Mouse (Mus musculus) ovary, postnatal 10 days (tissue): Measurements from ENCODE around the gene Olfr461.
"Not testable (repeated sequence)": the region's sequence is repeated elsewhere in the genome, so short reads cannot be mapped to it uniquely, and the experiment has no call there.

Experiments used
- DNase-seq: peaks from one replicate; pipeline ENCODE4 v3.0.0; 2022; ENCODE audit warnings: low spot score

The Olfr461 gene

DNA sequence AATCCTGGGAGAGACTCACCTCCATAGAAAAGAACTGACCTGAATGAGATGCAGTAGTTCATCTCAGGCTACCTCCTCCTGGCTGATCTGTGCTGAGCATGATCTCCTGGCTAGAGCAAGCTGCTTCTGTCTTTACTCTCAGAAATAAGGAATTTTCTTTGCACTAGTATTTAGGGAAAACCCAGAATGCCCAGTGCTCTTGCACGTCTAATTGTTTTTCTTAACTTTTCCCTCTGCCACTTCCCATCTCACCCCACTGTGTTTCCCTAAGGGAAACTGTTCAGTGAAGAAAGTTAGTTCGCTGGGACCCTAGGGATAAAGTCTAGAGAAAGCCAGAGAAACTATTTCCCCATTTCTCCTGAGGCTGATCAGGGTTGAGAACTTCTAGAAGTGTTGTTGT lies at the start of gene Olfr461:
Olfr461 (minus strand) TSS at position 101 of the 400 bp plus-strand sequence.
- DNase-seq, result no peak

DNA sequence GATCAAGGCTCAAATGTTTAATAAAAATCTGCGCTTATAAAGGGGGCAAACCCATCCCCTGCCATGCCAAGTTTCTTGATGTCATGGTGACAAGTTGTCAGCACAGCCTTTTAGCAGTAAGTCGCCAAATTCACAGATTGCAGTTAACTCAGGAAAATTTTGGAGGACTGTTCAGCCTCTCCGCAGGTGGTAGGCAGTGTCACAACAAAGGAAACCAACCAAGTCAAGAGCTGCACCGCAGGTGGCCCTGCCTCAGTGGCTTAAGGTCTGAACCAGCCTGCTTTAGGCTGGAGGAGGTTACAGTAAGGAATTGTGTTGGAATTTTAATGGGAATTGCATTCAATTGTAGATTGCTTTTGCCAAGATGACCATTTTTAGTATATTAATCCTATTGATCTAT lies 43.7 kb upstream of the Olfr461 start:
- DNase-seq, result not testable (repeated sequence)

DNA sequence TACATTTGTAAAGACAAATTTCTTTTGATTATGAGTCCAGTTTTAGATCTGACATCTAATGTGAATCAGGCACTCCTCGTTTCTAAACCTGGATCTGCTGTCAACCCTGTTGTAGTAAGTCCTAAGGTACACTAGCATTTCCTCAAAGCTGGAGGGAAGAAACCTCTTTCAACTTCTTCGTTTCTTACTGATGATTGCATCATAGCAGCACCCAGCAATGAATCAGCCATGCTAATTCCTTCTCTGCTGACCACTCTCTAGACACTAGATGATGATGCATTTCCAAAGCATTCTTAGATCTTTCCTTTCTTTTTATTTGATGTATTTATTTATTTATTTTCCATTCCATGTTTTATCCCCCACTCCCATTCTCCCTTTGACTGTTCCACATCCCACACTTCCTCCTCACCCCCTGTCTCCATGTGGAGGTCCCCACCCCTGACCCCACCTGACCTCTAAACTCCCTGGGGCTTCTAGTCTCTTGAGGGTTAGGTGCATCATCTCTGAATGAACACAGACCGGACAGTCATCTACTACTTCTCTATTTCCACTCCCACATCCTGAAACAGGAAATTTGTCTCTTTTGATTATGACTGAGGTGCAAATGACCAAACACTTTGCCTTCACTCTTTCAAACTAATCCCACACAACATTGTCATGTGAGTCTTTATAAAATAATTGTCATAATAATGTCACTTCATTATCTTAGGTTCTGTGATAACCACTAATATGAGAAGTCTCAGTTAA lies 40.1 kb upstream of the Olfr461 start:
- no peak for DNase-seq

DNA sequence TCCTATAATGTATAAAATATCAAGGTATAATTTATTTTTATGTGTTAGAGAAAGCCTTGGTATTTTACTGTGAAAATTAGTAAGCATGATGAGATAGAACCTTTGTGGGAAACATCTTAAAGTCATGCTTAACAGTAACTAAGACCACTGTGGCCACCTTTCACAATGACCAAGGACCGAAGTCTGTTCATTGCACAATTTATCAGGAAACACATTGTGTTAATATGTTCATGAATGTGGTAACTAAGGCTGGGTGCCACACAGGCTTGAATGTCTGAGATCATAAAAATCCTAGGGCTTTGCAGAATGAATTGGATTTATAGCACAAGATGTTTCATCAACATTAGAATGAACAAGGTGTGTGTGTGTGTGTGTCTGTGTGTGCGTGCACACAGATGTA lies 33.5 kb upstream of the Olfr461 start:
- no peak for DNase-seq

DNA sequence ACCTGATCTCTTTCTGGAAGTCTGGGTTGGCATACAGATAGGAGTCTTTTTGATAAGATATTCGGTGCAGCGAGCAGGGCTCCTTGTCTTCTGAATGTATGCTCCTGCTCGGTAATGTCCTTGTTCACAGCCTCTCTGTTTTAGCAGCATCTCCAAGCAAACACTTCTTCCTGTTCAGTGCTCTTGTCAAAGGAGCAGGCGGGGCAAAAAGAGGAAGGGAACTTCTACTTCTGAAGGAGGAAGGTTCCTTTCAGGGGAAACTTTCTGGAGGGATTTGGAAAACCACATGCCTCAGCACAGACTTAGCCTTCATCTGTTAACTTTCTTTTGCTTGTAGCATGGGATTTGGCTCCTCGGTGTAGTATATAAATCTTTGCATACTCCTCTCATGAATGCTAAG lies 30.8 kb upstream of the Olfr461 start, which contains the start of gene Clec5a:
Clec5a (minus strand) TSS at position 177 of the 400 bp plus-strand sequence.
- DNase-seq, result no peak

DNA sequence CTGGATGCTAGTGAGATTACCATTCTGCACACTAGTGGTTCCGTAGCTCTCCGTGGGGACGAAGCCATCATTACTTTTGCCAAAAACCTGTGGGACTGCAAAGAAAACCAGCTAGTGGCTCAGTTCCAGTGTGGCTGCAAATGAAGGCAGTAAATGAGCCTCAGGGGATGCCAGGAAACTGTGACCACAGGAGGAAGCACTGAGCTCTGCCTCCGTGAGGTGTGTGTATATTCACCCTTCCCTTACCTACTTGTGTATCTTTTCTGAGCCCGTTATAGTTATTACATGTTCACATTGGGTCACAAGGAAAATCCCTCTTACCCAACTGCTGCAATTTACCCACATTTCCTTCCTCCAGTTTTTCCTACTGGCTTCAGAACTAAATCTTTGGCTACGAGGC lies 29.5 kb upstream of the Olfr461 start:
- DNase-seq, result no peak

DNA sequence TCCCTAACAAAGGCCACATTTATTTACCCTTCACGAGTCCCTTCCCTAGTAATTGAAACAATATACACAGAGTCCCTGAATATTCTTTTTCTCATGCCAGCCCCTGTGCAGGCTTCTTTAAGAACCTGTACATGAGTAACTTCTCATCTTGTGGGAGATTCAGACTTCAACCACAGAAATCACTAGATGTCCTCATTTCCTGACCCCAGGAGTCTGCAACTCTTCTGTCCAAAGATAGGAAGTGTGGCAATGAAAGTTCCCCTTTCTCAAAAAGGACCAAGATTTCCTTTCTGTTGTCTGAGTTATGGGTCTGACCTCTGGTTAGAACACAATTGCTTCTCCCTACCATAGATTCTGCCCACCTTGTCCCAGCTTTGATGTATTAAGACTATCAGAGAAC lies 21.5 kb upstream of the Olfr461 start:
- DNase-seq, result no peak

DNA sequence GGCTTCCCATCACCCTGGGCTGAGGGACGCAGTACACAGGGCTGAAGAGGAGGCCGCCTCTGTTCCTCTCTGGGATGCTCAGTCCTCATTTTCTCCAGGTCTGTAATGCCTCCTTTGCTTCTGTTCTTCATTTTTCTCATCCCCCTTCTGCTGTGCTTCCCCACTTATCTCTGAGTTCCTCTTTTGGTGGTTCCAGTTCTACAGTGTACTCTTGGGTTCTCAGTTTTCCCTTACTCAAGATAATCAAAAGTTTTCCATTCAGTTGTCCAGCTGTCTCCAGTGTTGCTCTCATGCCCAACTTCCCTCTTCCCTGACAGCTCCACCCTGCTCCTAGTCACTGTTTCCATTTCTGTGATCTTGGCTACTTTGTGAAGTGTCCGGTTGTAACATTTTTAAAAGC lies 18.8 kb upstream of the Olfr461 start:
- DNase-seq, result no peak

DNA sequence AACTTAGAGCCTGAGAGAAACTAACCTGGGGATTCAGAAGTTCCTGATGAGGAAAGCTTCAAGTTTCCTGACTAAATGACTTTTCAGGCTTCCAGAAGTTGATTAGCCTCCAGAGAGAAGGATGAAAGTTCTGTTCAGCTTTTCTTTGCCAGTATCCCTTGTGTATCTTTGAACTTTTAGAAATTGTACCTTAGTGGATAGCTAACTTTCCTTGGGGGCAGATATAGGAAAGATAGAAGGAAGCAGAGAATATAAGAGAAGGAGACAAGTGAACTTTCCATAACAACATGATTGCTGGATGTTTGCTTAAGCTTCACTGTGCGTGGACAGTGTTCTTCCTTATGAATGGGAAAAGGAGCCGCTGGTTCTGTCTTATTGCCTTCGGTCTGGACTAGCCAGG lies 14.3 kb upstream of the Olfr461 start, which contains the start of gene Olfr460:
Olfr460 (plus strand) TSS at position 301 of the 400 bp plus-strand sequence.
- DNase-seq, result no peak

DNA sequence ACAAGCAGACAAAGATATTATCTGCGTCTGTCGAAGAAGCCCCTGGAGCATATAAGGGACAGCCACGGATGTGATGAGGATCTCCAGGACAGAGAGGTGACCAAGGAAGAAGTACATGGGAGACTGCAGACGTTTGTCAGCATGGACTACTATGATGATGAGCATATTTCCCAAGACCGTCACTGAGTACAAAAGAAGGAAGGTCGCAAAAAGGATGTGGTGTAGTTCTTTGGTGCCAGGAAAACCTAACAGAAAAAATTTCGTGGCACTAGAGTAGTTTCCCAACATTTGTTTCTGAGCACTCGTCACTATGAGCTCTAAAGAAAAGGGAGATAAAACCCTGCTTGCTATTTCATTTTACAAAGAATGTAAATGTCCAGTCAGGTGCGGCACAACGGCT lies 10.2 kb downstream of the Olfr461 start:
- no peak for DNase-seq

DNA sequence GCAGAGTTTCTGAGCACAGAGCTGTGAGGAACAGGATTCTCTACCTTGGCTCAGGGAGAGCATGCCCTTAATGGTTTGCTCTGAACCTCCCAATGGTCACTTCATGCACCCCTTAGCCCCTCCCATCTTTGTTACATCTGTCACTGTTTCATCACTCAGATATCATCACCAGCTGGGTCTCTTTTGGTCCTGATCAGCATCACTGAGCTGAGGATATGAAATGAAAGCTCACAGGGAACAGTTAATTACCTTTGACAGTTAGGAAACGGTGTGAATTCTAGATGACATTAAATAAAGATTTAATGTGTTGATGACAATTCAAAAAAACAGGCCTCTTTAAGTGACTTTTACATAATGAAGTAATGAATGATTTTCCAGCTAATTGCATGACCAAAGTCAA lies 35.4 kb downstream of the Olfr461 start, which contains the start of gene Prss37:
Prss37 (minus strand) TSS at position 101 of the 400 bp plus-strand sequence.
- DNase-seq, result no peak

DNA sequence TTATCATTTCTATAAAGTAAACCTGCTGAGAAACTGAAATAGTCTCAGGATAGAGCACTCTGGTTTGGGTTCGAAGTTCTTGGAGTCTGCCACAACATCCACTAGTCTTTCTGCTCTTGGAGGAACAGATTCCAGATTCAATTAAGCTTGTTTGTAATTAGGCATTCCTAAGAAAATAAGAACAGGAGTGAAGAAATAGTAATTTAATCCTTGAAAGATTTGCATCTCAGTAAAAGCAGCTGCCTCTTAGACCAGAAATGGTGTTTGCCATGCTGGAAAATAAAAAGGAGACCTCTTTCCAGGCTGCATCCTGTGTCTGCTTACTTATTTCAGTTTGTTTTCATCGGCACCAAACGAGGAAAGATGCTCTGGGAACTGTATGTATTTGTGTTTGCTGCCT lies 61.6 kb downstream of the Olfr461 start, which contains the start of gene Tas2r108:
Tas2r108 (plus strand) TSS at position 301 of the 400 bp plus-strand sequence.
- no peak for DNase-seq
